Mouse (Mus musculus): ENCODE results near the gene Bcl10.
"Not testable (repeated sequence)": the region's sequence is repeated elsewhere in the genome, so short reads cannot be mapped to it uniquely, and the experiment has no call there.

The Bcl10 gene

GRCm38 (mm10) chr3:145951287-145952165, 28.9 kb downstream of the Bcl10 start:
- no peak for DNase-seq

DNA sequence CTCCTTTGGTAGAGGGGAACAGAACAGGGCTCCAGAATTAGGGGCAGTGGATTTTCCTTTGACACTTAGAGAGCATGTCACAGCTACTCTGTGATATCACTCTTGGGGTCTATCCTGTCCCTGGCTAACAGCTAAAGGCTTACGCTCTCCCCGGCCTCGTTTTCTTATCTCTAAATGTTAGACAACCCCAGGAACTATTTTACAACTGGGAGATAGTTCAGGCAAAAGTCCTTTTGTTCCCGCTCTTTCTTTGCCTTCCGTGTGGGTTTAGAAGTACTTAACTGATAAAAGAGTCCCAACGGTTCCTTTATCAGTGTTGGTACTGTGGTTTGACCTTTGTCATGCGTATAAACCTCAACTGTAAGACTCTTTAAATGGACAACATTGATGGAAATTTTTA, 30.3 kb downstream of the Bcl10 start:
- DNase-seq, result no peak

- no peak for DNase-seq
These were observed 30.8 kb downstream of the Bcl10 start for GRCm38 (mm10) chr3:145953411-145953810.

DNA sequence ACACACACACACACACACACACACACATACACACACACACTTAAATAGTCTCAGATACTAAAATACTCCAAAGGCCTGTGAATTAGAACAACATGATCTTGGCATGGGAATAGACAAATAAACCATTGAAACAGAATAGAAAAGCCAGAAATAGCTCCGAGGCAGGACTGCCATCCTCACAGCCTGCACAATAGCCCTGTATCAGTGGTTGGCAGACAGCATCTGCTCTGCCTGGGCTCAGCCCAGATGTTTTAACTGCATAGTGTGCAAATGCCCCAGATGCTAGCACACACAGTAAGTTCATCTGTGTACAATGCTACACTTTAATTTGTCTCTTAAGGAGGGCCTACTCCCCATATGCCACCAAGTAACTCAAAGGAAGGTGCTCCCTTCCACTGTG, 37.2 kb downstream of the Bcl10 start:
- DNase-seq, result no peak

- DNase-seq, result no peak
These were observed 39.8 kb downstream of the Bcl10 start for GRCm38 (mm10) chr3:145962411-145962810.

DNA sequence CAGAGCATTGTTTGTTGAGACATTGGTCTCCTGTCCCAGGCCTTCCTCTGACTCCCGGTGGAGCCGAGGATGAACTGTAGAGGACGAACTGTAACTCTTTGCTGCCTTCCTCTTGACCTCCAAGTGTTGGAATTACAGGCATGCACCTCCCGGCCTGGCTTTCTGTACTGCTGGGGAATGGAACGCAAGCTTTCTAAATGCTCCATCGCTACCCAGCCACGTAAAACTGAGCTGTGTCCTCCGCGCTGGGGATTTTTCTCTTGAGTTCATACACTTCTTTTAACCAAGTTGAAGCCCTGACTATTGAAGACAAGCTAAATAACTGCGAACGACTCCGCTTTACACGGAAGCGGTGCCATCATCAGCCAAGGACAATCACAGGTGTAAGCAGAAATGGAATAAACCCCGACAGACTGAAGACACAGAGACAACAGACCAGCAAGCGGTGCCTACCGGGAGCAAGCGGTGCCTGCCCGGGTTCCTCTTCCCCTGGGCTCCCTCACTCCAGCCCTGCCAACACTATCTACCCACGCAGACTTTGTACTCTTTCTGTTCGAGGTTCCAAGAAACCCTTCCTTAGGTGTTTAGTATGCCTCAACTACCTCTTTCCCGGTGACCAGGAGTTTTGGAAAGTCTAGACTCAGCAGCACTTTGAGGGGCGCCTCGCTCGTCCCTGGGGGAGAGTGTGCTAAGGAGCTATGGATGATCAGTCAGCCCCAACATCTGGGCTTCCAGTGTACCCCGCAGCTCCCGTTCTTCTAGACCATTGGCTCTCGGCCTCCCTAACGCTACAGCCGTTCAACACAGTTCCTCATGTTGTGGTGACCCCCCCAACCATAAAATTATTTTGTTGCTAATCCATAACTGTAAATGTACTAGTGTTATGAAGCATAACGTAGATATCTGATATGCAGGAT, 40.8 kb downstream of the Bcl10 start:
- no peak for DNase-seq

DNA sequence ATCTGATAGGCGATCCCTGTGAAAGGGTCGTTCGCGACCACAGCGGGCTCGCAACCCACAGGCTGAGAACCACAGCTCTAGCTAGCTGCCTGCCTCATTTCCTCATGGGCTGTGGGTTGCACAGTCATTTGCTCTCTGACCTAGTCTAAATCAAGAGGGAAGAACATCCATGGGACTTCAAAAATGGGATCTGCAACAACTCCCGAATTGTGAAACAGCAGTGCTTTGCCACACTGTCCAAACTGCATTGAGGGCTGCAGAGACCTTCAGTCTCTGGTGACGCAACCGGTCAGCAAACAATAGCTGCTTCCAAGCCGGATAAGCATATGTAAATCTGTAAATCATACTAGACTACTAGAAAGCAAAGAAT, 41.4 kb downstream of the Bcl10 start:
- no peak for DNase-seq

DNA sequence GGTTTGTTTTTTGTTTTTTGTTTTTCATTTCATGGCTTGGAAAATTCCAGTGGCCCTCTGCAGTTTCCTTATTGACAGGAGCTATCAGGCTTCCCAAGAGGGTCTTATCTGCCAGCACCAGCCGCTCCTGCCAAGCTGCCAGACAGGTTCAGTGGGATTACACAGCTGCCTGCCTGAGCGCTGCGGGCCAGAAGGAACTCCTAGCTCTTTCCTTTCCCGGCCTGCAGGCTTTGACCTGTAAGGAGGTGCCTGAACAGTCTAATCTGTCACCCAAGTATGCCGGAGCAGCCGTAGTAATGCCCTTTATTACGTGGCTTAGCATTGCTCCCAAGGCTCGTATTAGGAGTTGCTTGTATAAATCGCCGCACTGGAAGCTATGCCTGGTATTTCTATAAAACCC, 41.9 kb downstream of the Bcl10 start:
- DNase-seq, result no peak

GRCm38 (mm10) chr3:145965583-145965982, 43.0 kb downstream of the Bcl10 start:
- DNase-seq, result not testable (repeated sequence)

GRCm38 (mm10) chr3:145966806-145967205, 44.2 kb downstream of the Bcl10 start:
- no peak for DNase-seq

DNA sequence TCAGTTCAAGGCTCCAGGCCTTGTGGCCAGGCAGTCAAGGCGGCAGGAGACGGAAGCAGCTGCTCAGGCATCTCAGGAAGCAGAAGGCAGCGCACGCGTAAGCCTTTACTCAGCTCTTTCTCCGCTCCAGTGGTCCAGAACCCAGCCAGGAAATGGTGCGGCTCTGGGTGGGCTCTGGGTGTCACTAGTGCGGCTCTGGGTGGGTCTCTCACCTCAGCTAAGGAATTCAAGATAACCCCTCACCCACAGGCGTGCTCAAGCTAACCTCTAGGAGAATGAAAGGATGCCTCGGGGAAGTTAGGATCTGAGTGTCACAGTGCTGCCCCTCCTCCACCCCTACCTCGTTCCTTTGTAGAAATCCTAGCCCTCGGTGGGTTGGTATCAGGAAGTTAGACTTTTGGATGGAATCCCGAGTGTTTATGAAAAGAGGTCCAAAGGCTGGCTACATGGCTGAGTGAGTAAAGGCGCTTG, 46.5 kb downstream of the Bcl10 start:
- DNase-seq, result no peak

GRCm38 (mm10) chr3:145971501-145971900, 48.9 kb downstream of the Bcl10 start:
- DNase-seq, result no peak

GRCm38 (mm10) chr3:145974986-145975385, 52.4 kb downstream of the Bcl10 start:
- DNase-seq, result no peak
